Mouse (Mus musculus): ENCODE results near the gene Uba3.

The Uba3 gene

GRCm38 (mm10) chr6:97210191-97210961 is 4.9 kb upstream of the Uba3 start, which contains the start of gene Arl6ip5:
TSS of gene Arl6ip5 (plus strand) at chr6:97210689.
- peak; percentile 81 for DNase-seq (ENCODE audit: low spot score)

- no peak for DNase-seq (ENCODE audit: low spot score)
These were observed 4.3 kb upstream of the Uba3 start for GRCm38 (mm10) chr6:97209751-97210150.

GRCm38 (mm10) chr6:97209201-97209600 is 3.8 kb upstream of the Uba3 start:
- no peak for DNase-seq (ENCODE audit: low spot score)

- no peak for DNase-seq (ENCODE audit: low spot score)
These were observed 3.0 kb upstream of the Uba3 start for GRCm38 (mm10) chr6:97208406-97208805.

GRCm38 (mm10) chr6:97207085-97207484 is 1.6 kb upstream of the Uba3 start:
- no peak for DNase-seq (ENCODE audit: low spot score)

GRCm38 (mm10) chr6:97204952-97205351 is 495 bp downstream of the Uba3 start:
- DNase-seq (ENCODE audit: low spot score): no peak

- no peak for DNase-seq (ENCODE audit: low spot score)
These were observed 1.1 kb downstream of the Uba3 start for GRCm38 (mm10) chr6:97204252-97204869.

- no peak for DNase-seq (ENCODE audit: low spot score)
These were observed 3.0 kb downstream of the Uba3 start for GRCm38 (mm10) chr6:97202477-97202876.

GRCm38 (mm10) chr6:97200437-97200836 is 5.0 kb downstream of the Uba3 start:
- no peak for DNase-seq (ENCODE audit: low spot score)

GRCm38 (mm10) chr6:97179367-97179828 is 26.0 kb downstream of the Uba3 start:
- no peak for DNase-seq (ENCODE audit: low spot score)

- peak; percentile 89 for DNase-seq (ENCODE audit: low spot score)
These were observed 26.7 kb downstream of the Uba3 start, which contains the start of gene Tmf1 for GRCm38 (mm10) chr6:97178491-97179366. TSS of gene Tmf1 (minus strand) at chr6:97179122.

GRCm38 (mm10) chr6:97175716-97176115 is 29.7 kb downstream of the Uba3 start:
- no peak for DNase-seq (ENCODE audit: low spot score)

GRCm38 (mm10) chr6:97150156-97150555 is 55.3 kb downstream of the Uba3 start:
- DNase-seq (ENCODE audit: low spot score): no peak

GRCm38 (mm10) chr6:97149721-97150120 is 55.7 kb downstream of the Uba3 start:
- no peak for DNase-seq (ENCODE audit: low spot score)

- DNase-seq (ENCODE audit: low spot score): peak; percentile 67
These were observed 56.8 kb downstream of the Uba3 start, which contains the start of gene Eogt for GRCm38 (mm10) chr6:97148383-97149251. TSS of gene Eogt (minus strand) at chr6:97149182.

GRCm38 (mm10) chr6:97147755-97148382 is 57.6 kb downstream of the Uba3 start:
- DNase-seq (ENCODE audit: low spot score): no peak

- DNase-seq (ENCODE audit: low spot score): no peak
These were observed 60.3 kb downstream of the Uba3 start for GRCm38 (mm10) chr6:97145156-97145555.

GRCm38 (mm10) chr6:97144359-97144758 is 61.1 kb downstream of the Uba3 start:
- DNase-seq (ENCODE audit: low spot score): no peak

GRCm38 (mm10) chr6:97142611-97143010 is 62.8 kb downstream of the Uba3 start:
- DNase-seq (ENCODE audit: low spot score): no peak

- no peak for DNase-seq (ENCODE audit: low spot score)
These were observed 63.6 kb downstream of the Uba3 start for GRCm38 (mm10) chr6:97141811-97142210.
